Comparison of ENCODE assay signal across 17 mouse cellular contexts in the genomic region with DNA sequence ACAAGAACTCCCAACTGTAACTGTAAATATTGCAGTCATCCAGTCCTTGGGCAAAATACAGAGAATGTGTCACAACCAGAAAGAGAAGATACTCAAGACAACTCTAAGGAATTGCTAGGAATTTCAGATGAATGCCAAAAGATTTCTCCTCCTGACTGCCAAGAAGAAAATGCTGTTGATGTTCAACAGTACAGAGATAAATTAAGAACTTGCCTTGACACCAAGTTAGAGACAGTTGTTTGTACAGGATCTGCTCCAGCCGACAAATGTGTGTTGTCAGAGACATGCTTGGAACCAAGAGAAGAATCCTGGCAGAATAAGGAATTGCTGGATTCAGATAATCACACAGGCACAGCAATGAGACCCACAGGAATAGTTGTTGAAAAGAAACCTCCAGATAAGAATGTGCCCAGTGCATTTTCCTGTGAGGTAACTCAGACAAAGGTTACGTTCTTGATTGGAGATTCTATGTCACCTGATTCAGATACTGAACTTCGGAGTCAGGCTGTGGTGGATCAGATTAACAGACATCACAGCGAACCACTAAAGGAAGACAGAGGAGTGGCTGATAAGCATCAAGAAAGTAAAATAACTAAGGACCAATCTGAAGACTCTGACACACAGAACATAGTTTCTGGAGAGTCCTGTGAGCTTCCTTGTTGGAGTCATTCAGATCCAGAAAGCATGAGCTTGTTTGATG. TPM values are rescaled to one million over a fixed set of nuclear protein-coding genes. Genes with fewer than 3 reads are reported as not detected.
DNase-seq lines count a peak whose midpoint lies in the region; ATAC-seq and TF ChIP-seq lines count a peak whose summit lies in the region.
"Had no signal": no experiment of that assay in that cellular context is flagged by ENCODE, and none has a peak within 500 bp of the region (broad histone marks: within the 10 kb centered on the region; RNA-seq: fewer than 3 reads in every experiment).

No protein-coding gene starts in this region.

- 72% methylated on average over 4 of the region's 4 CpGs for WGBS in kidney, adult 2 months
- WGBS in hindbrain, embryonic 11.5 days, result 92% methylated on average over 4 of the region's 4 CpGs

- TF ChIP-seq POLR2A in kidney, adult 2 months (IDR thresholded peaks at IDR 0.05; ENCODE audit: low read depth, low read length), result no peak

- H3K9me3 ChIP-seq in hindbrain, embryonic 11.5 days (ENCODE audit: control insufficient read depth, low read length), result no peaks in the 10 kb centered on the region
- H3K9me3 ChIP-seq: embryonic facial prominence, embryonic 12.5 days; forebrain, embryonic 10.5 days; heart, embryonic 15.5 days; liver, embryonic 12.5 days; megakaryocyte, embryonic 14.5 days; neural tube, embryonic 15.5 days had no signal

- H3K4me1 ChIP-seq in kidney, adult 2 months (ENCODE audit: control insufficient read depth, insufficient read depth, low read length), result no peaks in the 10 kb centered on the region
- no peaks in the 10 kb centered on the region for H3K4me1 ChIP-seq in hindbrain, embryonic 11.5 days (replicated peaks; ENCODE audit: control insufficient read depth, insufficient read depth, low read length)
- H3K4me1 ChIP-seq: embryonic facial prominence, embryonic 12.5 days; forebrain, embryonic 10.5 days; heart, embryonic 15.5 days; liver, embryonic 12.5 days; megakaryocyte, embryonic 14.5 days; neural tube, embryonic 15.5 days had no signal

- no peak overlapping the region for H3K9ac ChIP-seq in hindbrain, embryonic 11.5 days (ENCODE audit: low read depth, low read length)
- H3K9ac ChIP-seq: embryonic facial prominence, embryonic 12.5 days; heart, embryonic 15.5 days; liver, embryonic 12.5 days; neural tube, embryonic 15.5 days had no signal

- peak overlapping the region; percentile 50 for H3K27ac ChIP-seq in kidney, adult 2 months (ENCODE audit: insufficient read depth, low read depth, low read length)
- H3K27ac ChIP-seq in hindbrain, embryonic 11.5 days (ENCODE audit: low read depth, low read length), result no peak overlapping the region
- H3K27ac ChIP-seq: embryonic facial prominence, embryonic 12.5 days; forebrain, embryonic 10.5 days; heart, embryonic 15.5 days; liver, embryonic 12.5 days; neural tube, embryonic 15.5 days; stomach, postnatal 0 days had no signal

- no peak for TF ChIP-seq CTCF in kidney, adult 2 months (conservative IDR thresholded peaks at IDR 0.05; ENCODE audit: insufficient read depth, insufficient read length, low read depth, low read length)

- DNase-seq in kidney, adult 2 months, result peak; percentile 44
- DNase-seq in kidney, adult 11 months, result no peak
- DNase-seq in CD4-positive, CD25-positive, alpha-beta regulatory T cell, adult 2 months (ENCODE audit: low read depth, low spot score), result peak; percentile 53
- DNase-seq in brain, adult 2 months (ENCODE audit: low read depth, low spot score), result peak; percentile 64
- peak; percentile 32 to 40 for DNase-seq in kidney, postnatal 4 days
- no peak for DNase-seq in layer of hippocampus, adult 11-12 months (ENCODE audit: low spot score)
- DNase-seq in hindbrain, embryonic 11.5 days (ENCODE audit: low spot score), result no peak
- DNase-seq: cerebellum, postnatal 25 days; layer of hippocampus, adult 9-11 months; thymus, postnatal 36 days had no signal

- no peak overlapping the region for H3K4me2 ChIP-seq in hindbrain, embryonic 11.5 days (replicated peaks; ENCODE audit: low read depth, low read length)
- H3K4me2 ChIP-seq: embryonic facial prominence, embryonic 12.5 days; heart, embryonic 15.5 days; liver, embryonic 12.5 days; neural tube, embryonic 15.5 days had no signal

- no peak for ATAC-seq in hindbrain, embryonic 11.5 days (ENCODE audit: low FRiP score)
- ATAC-seq: liver, embryonic 12.5 days had no signal

- H3K36me3 ChIP-seq in kidney, adult 2 months (ENCODE audit: control insufficient read depth, insufficient read depth, low read length), result peaks cover 17% of the 10 kb centered on the region
- 0 out of 2 replicates have a peak, but pooled peaks cover 3% of the 10 kb centered on the region for H3K36me3 ChIP-seq in hindbrain, embryonic 11.5 days (ENCODE audit: control insufficient read depth, insufficient read depth, low read length)

- no peak overlapping the region for H3K4me3 ChIP-seq in kidney, adult 2 months (ENCODE audit: insufficient read depth, low read depth, low read length)
- no peak overlapping the region for H3K4me3 ChIP-seq in hindbrain, embryonic 11.5 days (ENCODE audit: low read depth, low read length)
- H3K4me3 ChIP-seq: embryonic facial prominence, embryonic 12.5 days; forebrain, embryonic 10.5 days; heart, embryonic 15.5 days; liver, embryonic 12.5 days; megakaryocyte, embryonic 14.5 days; neural tube, embryonic 15.5 days had no signal

- H3K27me3 ChIP-seq in kidney, adult 2 months (replicated peaks; ENCODE audit: control insufficient read depth, insufficient read depth, low read length), result no peaks in the 10 kb centered on the region
- no peaks in the 10 kb centered on the region for H3K27me3 ChIP-seq in hindbrain, embryonic 11.5 days (ENCODE audit: control insufficient read depth, insufficient read depth, low read length)
- H3K27me3 ChIP-seq: embryonic facial prominence, embryonic 12.5 days; heart, embryonic 15.5 days; liver, embryonic 12.5 days; megakaryocyte, embryonic 14.5 days; neural tube, embryonic 15.5 days had no signal

RNA-seq across cellular contexts. Expression of gene Rapgef6, which starts 20.0 kb away (rescaled TPM):
- 12.1 and 15.9 TPM in 2 replicates for polyA plus RNA-seq in kidney, adult 2 months (2012; rRNA removed)
- 31.7 and 47.0 TPM in 2 replicates for polyA plus RNA-seq in hindbrain, embryonic 11.5 days (2014; fragmentation: Nextera tagmentation; extraction: Ambion mirVana)

Comparison
In these comparisons a context has a peak if more than half of its experiments do, and no peak if none do; other contexts are left out.
1. DNase-seq: peak in kidney, adult 2 months (single experiment), CD4-positive, CD25-positive, alpha-beta regulatory T cell, adult 2 months (single experiment), brain, adult 2 months (single experiment) and kidney, postnatal 4 days (2 of 2); none in kidney, adult 11 months (single experiment), layer of hippocampus, adult 11-12 months (single experiment) and hindbrain, embryonic 11.5 days (single experiment).